Mouse (Mus musculus): ENCODE measurements around the gene Cryzl1. TPM values are rescaled to one million over a fixed set of nuclear protein-coding genes. Genes with fewer than 3 reads are reported as not detected.

The Cryzl1 gene
- total and polyA plus RNA-seq, 3 experiments: 19.2 to 26.0 (median 22.2) TPM

- no peak overlapping the region for H3K4me3 ChIP-seq
- H3K9ac ChIP-seq (ENCODE audit: low read depth, low read length): no peak overlapping the region
- H3K79me2 ChIP-seq (replicated peaks; ENCODE audit: control insufficient read depth, insufficient read depth, low read length): peaks cover 5% of the 10 kb centered on the region
- no peak for TF ChIP-seq CTCF (IDR thresholded peaks at IDR 0.05)
- TF ChIP-seq POLR2A (IDR thresholded peaks at IDR 0.05; ENCODE audit: insufficient read depth, low read depth, low read length): no peak
- no peak for TF ChIP-seq EP300 (IDR thresholded peaks at IDR 0.05; ENCODE audit: insufficient read depth, low read depth, low read length)
- no peak overlapping the region for H3K27ac ChIP-seq
- intact Hi-C loops (cut with DNase I): no loop called here
- WGBS: 96% methylated on average over 6 of the region's 6 CpGs
- H3K4me1 ChIP-seq (ENCODE audit: control insufficient read depth, insufficient read depth, low read length): peaks cover 10% of the 10 kb centered on the region
- DNase-seq: peak in 1 of 2 experiments; percentile 16
- H3K27me3 ChIP-seq (ENCODE audit: control insufficient read depth, insufficient read depth, low read length): no peaks in the 10 kb centered on the region
- H3K36me3 ChIP-seq (ENCODE audit: control insufficient read depth, insufficient read depth, low read length): peaks cover 3% of the 10 kb centered on the region; the same call in 1 of the 2 replicates
Measured at GRCm38 (mm10) chr16:91747567-91747966, 18.8 kb upstream of the Cryzl1 start.

DNA sequence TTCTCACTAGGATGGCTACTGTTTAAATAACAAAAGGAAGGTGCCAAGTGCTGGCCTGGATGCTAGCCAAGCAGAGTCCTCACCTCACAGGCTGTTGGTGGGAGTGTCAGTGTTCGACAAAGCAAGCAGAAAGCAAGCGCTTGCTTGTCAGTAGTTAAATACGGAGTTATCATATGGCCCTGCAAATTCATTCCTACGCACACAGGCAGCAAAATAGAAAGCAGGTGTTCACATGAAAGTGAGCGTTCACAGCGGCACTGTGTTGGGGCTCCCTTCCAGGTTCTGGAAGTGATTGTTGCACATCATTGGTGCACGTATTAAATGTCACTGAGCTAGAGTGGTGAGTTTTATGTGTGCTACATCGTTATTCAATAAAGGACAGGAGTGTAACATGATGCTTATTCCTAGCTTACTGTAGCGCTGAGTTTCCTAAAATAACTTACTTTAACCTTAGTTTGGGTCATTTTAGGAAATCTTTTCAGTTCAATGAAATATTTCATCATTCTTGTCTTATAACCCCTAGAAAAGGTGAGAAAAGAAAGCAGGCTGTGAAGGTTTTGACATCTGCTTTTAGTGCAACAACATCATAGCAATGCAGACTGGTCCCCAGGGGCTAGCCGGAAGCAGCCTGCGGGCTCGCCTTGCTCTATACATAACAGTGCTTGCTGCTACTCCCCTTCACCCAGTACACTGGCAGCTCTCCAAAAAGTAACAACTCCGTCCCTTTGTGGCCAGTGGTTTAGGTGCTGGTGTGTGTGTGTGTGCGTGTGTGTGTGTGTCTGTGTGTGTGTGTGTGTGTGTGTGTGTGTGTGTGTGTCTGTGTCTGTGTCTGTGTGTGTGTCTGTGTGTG lies 17.6 kb upstream of the Cryzl1 start:
- no peak overlapping the region for H3K27ac ChIP-seq
- H3K27me3 ChIP-seq (ENCODE audit: control insufficient read depth, insufficient read depth, low read length): no peaks in the 10 kb centered on the region
- H3K36me3 ChIP-seq (ENCODE audit: control insufficient read depth, insufficient read depth, low read length): peaks cover 3% of the 10 kb centered on the region; the same call in 1 of the 2 replicates
- no peak overlapping the region for H3K9ac ChIP-seq (ENCODE audit: low read depth, low read length)
- peaks cover 10% of the 10 kb centered on the region for H3K4me1 ChIP-seq (ENCODE audit: control insufficient read depth, insufficient read depth, low read length)
- H3K4me3 ChIP-seq: no peak overlapping the region
- peak in 1 of 2 experiments; percentile 44 for DNase-seq
- intact Hi-C loops (cut with DNase I): no loop called here
- TF ChIP-seq POLR2A (IDR thresholded peaks at IDR 0.05; ENCODE audit: insufficient read depth, low read depth, low read length) (no peak), CTCF (IDR thresholded peaks at IDR 0.05) (no peak), EP300 (IDR thresholded peaks at IDR 0.05; ENCODE audit: insufficient read depth, low read depth, low read length) (no peak)
- 21% methylated on average over 14 of the region's 14 CpGs for WGBS
- H3K79me2 ChIP-seq (replicated peaks; ENCODE audit: control insufficient read depth, insufficient read depth, low read length): peaks cover 5% of the 10 kb centered on the region

DNA sequence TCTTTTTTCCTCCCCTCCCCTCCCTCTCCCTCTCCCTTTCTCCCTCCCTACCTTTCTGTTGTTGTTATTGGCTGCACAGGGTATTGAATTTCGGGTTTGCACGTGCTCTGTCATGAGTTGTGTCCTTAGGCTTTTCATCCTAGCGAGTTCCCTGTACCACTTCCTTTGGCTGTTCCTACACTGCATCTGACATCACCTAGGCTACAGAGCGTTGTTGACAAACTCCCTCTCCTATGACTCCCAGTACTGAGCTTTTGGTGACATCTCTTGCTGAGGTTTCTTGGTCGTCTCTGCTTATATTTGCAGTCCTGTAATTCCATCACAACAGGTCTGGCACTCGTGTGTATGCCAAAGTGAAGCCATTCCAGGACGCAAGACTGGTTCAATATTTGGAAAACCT lies 14.3 kb upstream of the Cryzl1 start:
- Histone ChIP-seq H3K36me3 (ENCODE audit: control insufficient read depth, insufficient read depth, low read length) (peaks cover 3% of the 10 kb centered on the region; the same call in 1 of the 2 replicates), H3K4me3 (no peak overlapping the region), H3K79me2 (replicated peaks; ENCODE audit: control insufficient read depth, insufficient read depth, low read length) (peaks cover 5% of the 10 kb centered on the region), H3K27me3 (ENCODE audit: control insufficient read depth, insufficient read depth, low read length) (no peaks in the 10 kb centered on the region), H3K4me1 (ENCODE audit: control insufficient read depth, insufficient read depth, low read length) (peaks cover 21% of the 10 kb centered on the region), H3K9ac (ENCODE audit: low read depth, low read length) (no peak overlapping the region), H3K27ac (no peak overlapping the region)
- 59% methylated on average over 7 of the region's 7 CpGs for whole genome bisulfite sequencing
- intact Hi-C loops (cut with DNase I): no loop called here
- TF ChIP-seq CTCF (IDR thresholded peaks at IDR 0.05): no peak
- TF ChIP-seq POLR2A (IDR thresholded peaks at IDR 0.05; ENCODE audit: insufficient read depth, low read depth, low read length): no peak
- no peak for TF ChIP-seq EP300 (IDR thresholded peaks at IDR 0.05; ENCODE audit: insufficient read depth, low read depth, low read length)
- DNase-seq: peak in 1 of 2 experiments; percentile 13

- peak overlapping the region; percentile 56 for H3K27ac ChIP-seq
- no peaks in the 10 kb centered on the region for H3K27me3 ChIP-seq (ENCODE audit: control insufficient read depth, insufficient read depth, low read length)
- peaks cover 11% of the 10 kb centered on the region for H3K36me3 ChIP-seq (ENCODE audit: control insufficient read depth, insufficient read depth, low read length)
- H3K4me1 ChIP-seq (ENCODE audit: control insufficient read depth, insufficient read depth, low read length): peaks cover 26% of the 10 kb centered on the region
- peak in 1 of 2 experiments; percentile 18 for DNase-seq
- intact Hi-C loops (cut with DNase I): loop anchor here (1.0 kb wide), 1 partner anchor 9 kb away; no protein-coding TSS in a partner anchor
- TF ChIP-seq EP300 (IDR thresholded peaks at IDR 0.05; ENCODE audit: insufficient read depth, low read depth, low read length) (no peak), POLR2A (IDR thresholded peaks at IDR 0.05; ENCODE audit: insufficient read depth, low read depth, low read length) (no peak), CTCF (IDR thresholded peaks at IDR 0.05) (no peak)
- no peak overlapping the region for H3K4me3 ChIP-seq
- WGBS: 48% methylated on average over 7 of the region's 7 CpGs
- H3K9ac ChIP-seq (ENCODE audit: low read depth, low read length): 0 out of 2 replicates have a peak overlapping the region, but pooled peaks have one; percentile 21
- peaks cover 7% of the 10 kb centered on the region for H3K79me2 ChIP-seq (replicated peaks; ENCODE audit: control insufficient read depth, insufficient read depth, low read length)
Measured at GRCm38 (mm10) chr16:91740918-91741255, 12.1 kb upstream of the Cryzl1 start.

GRCm38 (mm10) chr16:91740184-91740917 lies 11.6 kb upstream of the Cryzl1 start:
- no peak overlapping the region for H3K9ac ChIP-seq (ENCODE audit: low read depth, low read length)
- intact Hi-C loops (cut with DNase I): loop anchor here (1.0 kb wide), 1 partner anchor 10 kb away; no protein-coding TSS in a partner anchor

More at GRCm38 (mm10) chr16:91740184-91740917, 11.6 kb upstream of the Cryzl1 start:
- WGBS: 37% methylated on average over 8 of the region's 8 CpGs
- H3K36me3 ChIP-seq (ENCODE audit: control insufficient read depth, insufficient read depth, low read length): peaks cover 16% of the 10 kb centered on the region
- no peak overlapping the region for H3K4me3 ChIP-seq
- peak overlapping the region; percentile 56 for H3K27ac ChIP-seq
- peaks cover 28% of the 10 kb centered on the region for H3K4me1 ChIP-seq (ENCODE audit: control insufficient read depth, insufficient read depth, low read length)
- no peak for TF ChIP-seq CTCF (IDR thresholded peaks at IDR 0.05)
- TF ChIP-seq POLR2A (IDR thresholded peaks at IDR 0.05; ENCODE audit: insufficient read depth, low read depth, low read length): no peak
- TF ChIP-seq EP300 (IDR thresholded peaks at IDR 0.05; ENCODE audit: insufficient read depth, low read depth, low read length): no peak
- DNase-seq: peak; percentile 40 to 41
- H3K79me2 ChIP-seq (replicated peaks; ENCODE audit: control insufficient read depth, insufficient read depth, low read length): peaks cover 7% of the 10 kb centered on the region
- H3K27me3 ChIP-seq (ENCODE audit: control insufficient read depth, insufficient read depth, low read length): no peaks in the 10 kb centered on the region
